Mouse (Mus musculus): ENCODE measurements around the gene Rassf1.

DNA sequence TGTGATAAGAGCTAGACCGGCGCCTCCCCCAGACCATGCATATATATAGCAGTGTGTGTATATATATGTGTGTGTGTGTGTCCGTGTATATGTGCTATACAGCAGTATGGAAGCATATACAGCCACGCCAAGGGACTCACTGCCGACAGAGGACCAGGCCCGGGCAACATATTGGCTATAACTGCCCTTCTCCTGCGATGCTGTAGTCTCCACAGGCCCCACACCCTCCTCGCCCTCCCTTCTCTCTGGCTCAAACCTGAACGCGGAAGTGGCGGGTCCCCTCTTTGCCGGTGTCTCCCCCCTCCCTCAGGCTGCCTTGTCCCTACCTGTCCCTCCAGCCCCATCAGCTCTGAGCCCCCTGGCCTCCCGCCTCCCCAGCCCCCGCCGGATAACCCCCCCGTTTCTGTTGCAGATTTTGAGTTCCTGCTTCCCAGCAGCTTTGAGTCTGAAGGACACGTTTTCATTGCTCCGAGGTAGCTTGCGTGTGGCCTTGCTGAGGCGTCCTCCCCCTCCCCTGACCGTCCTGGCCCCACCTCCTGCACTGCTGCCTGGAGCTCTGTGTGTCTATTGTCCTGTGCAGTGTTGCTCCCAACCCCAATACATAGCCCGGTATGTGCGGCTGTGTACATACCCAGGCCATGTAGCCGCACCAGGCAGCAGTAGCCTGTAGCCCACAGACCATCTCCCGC lies 29.5 kb upstream of the Rassf1 start:
- TF ChIP-seq EP300 (optimal IDR thresholded peaks at IDR 0.05) = no peak
- TF ChIP-seq CTCF (IDR thresholded peaks at IDR 0.05; ENCODE audit: low read depth) = no peak
